Mouse (Mus musculus) lung, postnatal 0 days (tissue): ENCODE results near the gene Gm20388.

ENCODE experiments used
- CTCF ChIP-seq: IDR thresholded peaks from 2 replicates; pipeline ENCODE4 v1.5.1; 2016; ENCODE audit warnings: antibody characterized with exemption, mild to moderate bottlenecking
- EP300 ChIP-seq: IDR thresholded peaks from 2 replicates; pipeline ENCODE4 v1.6.1; 2016; ENCODE audit warnings: antibody characterized with exemption, mild to moderate bottlenecking, control low read depth

GRCm38 (mm10) chr8:122761109-122761508, 2850.5 kb downstream of the Gm20388 start:
- TF ChIP-seq CTCF (no peak), EP300 (no peak)
